Mouse (Mus musculus): ENCODE results near the gene St5. TPM values are rescaled to one million over a fixed set of nuclear protein-coding genes. Genes with fewer than 3 reads are reported as not detected.

St5 gene
- polyA plus RNA-seq (2015; fragmentation: Nextera tagmentation; extraction: Ambion mirVana) = 45.1 and 58.3 TPM in 2 replicates

GRCm38 (mm10) chr7:109703190-109704015 is at the start of gene St5, which contains the start of gene Akip1:
Gene St5, minus strand, starts transcription at chr7:109703605.
Gene Akip1, plus strand, starts transcription at chr7:109703690.
- peak within 1 kb of the TSS; percentile 68 for H3K4me3 ChIP-seq
- WGBS = 1% methylated on average over 61 of the region's 61 CpGs
- peak within 1 kb of the TSS; percentile 75 for H3K27ac ChIP-seq

GRCm38 (mm10) chr7:109752008-109752925 is 48.9 kb upstream of the St5 start, which contains the start of gene Tmem9b:
Gene Tmem9b, minus strand, starts transcription at chr7:109752875.
- Histone ChIP-seq H3K27me3 (no peaks in the 10 kb centered on the region), H3K9me3 (no peaks in the 10 kb centered on the region), H3K4me3 (peak within 1 kb of the TSS; percentile 89), H3K9ac (peak within 1 kb of the TSS; percentile 92), H3K36me3 (0 out of 2 replicates have a peak, but pooled peaks cover 6% of the 10 kb centered on the region), H3K27ac (peak within 1 kb of the TSS; percentile 83), H3K4me1 (peaks cover 9% of the 10 kb centered on the region), H3K4me2 (peak within 1 kb of the TSS; percentile 88)
- WGBS = under 1% methylated on average over 60 of the region's 74 CpGs
- peak; percentile 80 for ATAC-seq (ENCODE audit: insufficient number of reproducible peaks, insufficient read depth, low FRiP score, low TSS enrichment, low read depth)

More at GRCm38 (mm10) chr7:109703190-109704015, at the start of gene St5, which contains the start of gene Akip1:
- H3K4me1 ChIP-seq = peaks cover 25% of the 10 kb centered on the region
- H3K27me3 ChIP-seq = no peaks in the 10 kb centered on the region
- peak within 1 kb of the TSS; percentile 76 for H3K4me2 ChIP-seq
- no peaks in the 10 kb centered on the region for H3K36me3 ChIP-seq
- H3K9ac ChIP-seq = peak within 1 kb of the TSS; percentile 77
- ATAC-seq (ENCODE audit: insufficient number of reproducible peaks, insufficient read depth, low FRiP score, low TSS enrichment, low read depth) = peak; percentile 96
- H3K9me3 ChIP-seq = no peaks in the 10 kb centered on the region

DNA sequence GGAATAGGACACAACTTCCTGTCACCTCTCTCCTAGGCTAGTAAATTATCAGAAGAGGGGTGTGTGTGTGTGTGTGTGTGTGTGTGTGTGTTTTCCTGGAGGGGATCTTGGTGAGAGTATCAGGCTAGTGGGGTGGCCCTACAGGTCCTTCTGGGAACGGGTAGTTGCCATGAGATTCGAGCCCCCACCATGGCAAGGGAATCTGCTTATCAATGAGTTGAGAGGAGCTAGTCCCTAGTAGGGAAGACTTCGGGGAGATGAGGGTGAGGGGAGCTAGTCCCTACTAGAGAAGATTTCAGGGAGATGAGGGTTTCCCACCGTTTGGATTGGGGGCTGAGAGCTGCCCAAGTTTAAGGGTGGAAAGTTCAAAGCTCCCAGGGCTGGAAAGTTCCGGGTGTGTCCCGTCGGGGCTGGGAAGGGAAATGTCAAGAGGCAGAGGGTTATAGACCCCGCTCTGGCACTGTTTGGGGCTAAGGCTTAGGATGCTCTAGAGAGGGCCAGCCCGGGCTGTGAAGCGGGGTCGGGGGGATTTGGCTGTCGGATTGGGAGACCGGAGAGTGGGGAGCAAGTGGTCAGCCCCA is 48.1 kb upstream of the St5 start:
- Histone ChIP-seq H3K36me3 (peaks cover 7% of the 10 kb centered on the region; the same call in 1 of the 2 replicates), H3K4me1 (peaks cover 9% of the 10 kb centered on the region), H3K4me2 (peak overlapping the region; percentile 88), H3K9ac (peak overlapping the region; percentile 92), H3K4me3 (peak overlapping the region; percentile 89), H3K9me3 (no peaks in the 10 kb centered on the region), H3K27me3 (no peaks in the 10 kb centered on the region), H3K27ac (peak overlapping the region; percentile 83)
- 4% methylated on average over 13 of the region's 13 CpGs for WGBS
- peak; percentile 64 for ATAC-seq (ENCODE audit: insufficient number of reproducible peaks, insufficient read depth, low FRiP score, low TSS enrichment, low read depth)

DNA sequence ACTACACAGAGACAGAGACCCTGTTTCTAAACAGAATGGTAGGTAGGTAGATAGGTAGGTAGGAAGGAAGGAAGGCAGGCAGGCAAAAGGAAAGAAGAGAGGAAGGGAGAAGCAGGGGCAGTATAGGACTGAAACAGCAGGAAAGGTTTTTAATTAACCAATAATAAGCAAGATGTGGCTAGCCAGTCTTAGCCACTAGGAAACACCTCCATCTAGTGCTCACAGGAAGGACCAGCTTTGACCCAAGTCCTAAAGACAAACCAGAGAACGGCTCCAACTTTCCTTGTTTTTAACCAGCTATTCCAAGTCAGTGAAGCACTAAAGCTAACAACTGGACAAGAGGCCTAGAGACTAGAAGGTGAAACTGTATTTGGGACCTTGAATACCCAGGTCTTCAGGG is 44.3 kb upstream of the St5 start:
- no peak for ATAC-seq (ENCODE audit: insufficient number of reproducible peaks, insufficient read depth, low FRiP score, low TSS enrichment, low read depth)
- no peak overlapping the region for H3K4me3 ChIP-seq

DNA sequence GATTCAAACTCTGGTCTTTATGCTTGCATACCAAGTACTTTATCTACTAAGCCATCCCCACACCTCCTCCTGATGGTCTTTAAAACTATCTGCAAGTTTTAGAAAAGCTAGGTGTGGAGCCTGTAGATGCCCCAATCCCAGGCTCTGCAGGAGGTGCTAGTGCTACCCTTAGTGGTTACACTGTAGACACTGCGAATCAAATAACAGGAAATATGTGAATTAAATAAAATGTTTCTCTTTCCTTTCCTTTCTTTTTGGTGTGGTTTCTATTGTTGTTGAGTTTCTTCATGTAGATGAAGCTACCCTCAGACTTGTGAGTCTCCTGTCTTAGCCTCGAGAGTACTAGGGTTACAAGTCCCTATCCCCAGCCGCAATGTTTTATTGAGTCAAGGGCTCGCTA is 38.3 kb upstream of the St5 start:
- Histone ChIP-seq H3K9ac (no peak overlapping the region), H3K4me1 (no peaks in the 10 kb centered on the region; the same call in 1 of the 2 replicates), H3K27ac (no peak overlapping the region), H3K4me2 (no peak overlapping the region), H3K4me3 (no peak overlapping the region), H3K9me3 (no peaks in the 10 kb centered on the region), H3K36me3 (peaks cover 42% of the 10 kb centered on the region), H3K27me3 (no peaks in the 10 kb centered on the region)
- ATAC-seq (ENCODE audit: insufficient number of reproducible peaks, insufficient read depth, low FRiP score, low TSS enrichment, low read depth) = no peak
- WGBS = 89% methylated on average over 4 of the region's 4 CpGs

More for the DNA sequence above, 44.3 kb upstream of the St5 start:
- no peak overlapping the region for H3K9ac ChIP-seq
- no peak overlapping the region for H3K27ac ChIP-seq
- H3K4me2 ChIP-seq = no peak overlapping the region
- H3K4me1 ChIP-seq = peaks cover under 1% of the 10 kb centered on the region; the same call in 1 of the 2 replicates
- peaks cover 37% of the 10 kb centered on the region for H3K36me3 ChIP-seq
- H3K9me3 ChIP-seq = no peaks in the 10 kb centered on the region
- no peaks in the 10 kb centered on the region for H3K27me3 ChIP-seq
- 53% methylated on average over 1 of the region's 1 CpGs for WGBS

DNA sequence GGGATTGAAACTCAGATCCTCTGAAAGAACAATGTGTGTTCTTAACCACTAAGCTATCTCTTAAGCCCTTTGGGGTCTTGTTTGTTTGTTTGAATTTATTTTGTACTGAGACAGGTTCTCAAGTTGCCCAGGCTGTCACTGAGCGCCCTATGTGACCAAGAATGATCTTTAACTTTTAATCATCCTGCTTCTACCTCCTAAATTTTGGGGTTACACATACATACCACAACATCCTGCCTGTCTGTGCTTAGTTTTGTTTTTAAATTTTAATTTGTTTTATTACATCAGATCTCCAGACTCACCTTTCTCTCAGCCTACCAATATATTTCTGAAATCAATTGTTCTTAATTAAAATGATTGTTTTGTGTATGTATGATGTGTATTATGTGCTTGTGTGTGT is 37.7 kb upstream of the St5 start:
- ATAC-seq (ENCODE audit: insufficient number of reproducible peaks, insufficient read depth, low FRiP score, low TSS enrichment, low read depth) = no peak
- no peaks in the 10 kb centered on the region for H3K9me3 ChIP-seq
- no peaks in the 10 kb centered on the region for H3K27me3 ChIP-seq
- no peak overlapping the region for H3K4me2 ChIP-seq
- H3K27ac ChIP-seq = peak overlapping the region; percentile 2; the same call in 1 of the 2 replicates
- H3K4me1 ChIP-seq = no peaks in the 10 kb centered on the region; the same call in 1 of the 2 replicates
- peaks cover 43% of the 10 kb centered on the region for H3K36me3 ChIP-seq
- 83% methylated on average over 1 of the region's 1 CpGs for WGBS
- H3K4me3 ChIP-seq = no peak overlapping the region
- H3K9ac ChIP-seq = no peak overlapping the region

DNA sequence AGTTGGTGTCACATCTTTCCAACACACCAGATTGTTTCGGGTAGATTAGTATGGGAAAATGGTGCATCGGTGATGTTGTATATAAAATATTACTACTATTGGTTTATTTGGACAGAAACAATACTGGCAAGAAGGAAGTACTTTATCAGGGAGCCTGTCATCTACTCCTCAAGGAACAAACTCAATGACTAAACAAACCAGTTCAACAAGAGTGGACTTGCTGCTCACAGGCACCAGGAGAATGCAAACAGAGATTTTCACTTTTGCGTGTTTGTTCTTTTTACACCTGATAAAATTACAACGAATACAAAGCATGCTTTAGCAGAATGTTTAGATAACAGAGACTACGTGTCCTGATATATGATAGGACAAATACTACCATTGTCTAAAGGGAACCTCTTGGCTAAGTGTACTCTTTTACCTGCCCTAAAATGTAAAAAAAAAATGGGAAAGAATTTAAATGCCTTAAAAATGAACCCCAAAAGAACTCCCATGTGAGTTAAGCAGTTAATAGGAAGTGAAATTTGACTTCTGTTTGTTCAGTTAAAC is 36.5 kb upstream of the St5 start:
- 70% methylated on average over 5 of the region's 5 CpGs for whole genome bisulfite sequencing
- ATAC-seq (ENCODE audit: insufficient number of reproducible peaks, insufficient read depth, low FRiP score, low TSS enrichment, low read depth) = no peak
- peaks cover 44% of the 10 kb centered on the region for H3K36me3 ChIP-seq

GRCm38 (mm10) chr7:109734806-109735205 is 31.4 kb upstream of the St5 start:
- Histone ChIP-seq H3K4me1 (peaks cover 13% of the 10 kb centered on the region), H3K4me2 (no peak overlapping the region), H3K27me3 (no peaks in the 10 kb centered on the region), H3K27ac (no peak overlapping the region), H3K36me3 (peaks cover 30% of the 10 kb centered on the region), H3K4me3 (no peak overlapping the region), H3K9ac (no peak overlapping the region), H3K9me3 (no peaks in the 10 kb centered on the region)
- no peak for ATAC-seq (ENCODE audit: insufficient number of reproducible peaks, insufficient read depth, low FRiP score, low TSS enrichment, low read depth)
- 85% methylated on average over 4 of the region's 4 CpGs for WGBS

More for the DNA sequence above, 36.5 kb upstream of the St5 start:
- H3K4me2 ChIP-seq = no peak overlapping the region
- H3K27ac ChIP-seq = no peak overlapping the region
- H3K27me3 ChIP-seq = no peaks in the 10 kb centered on the region
- no peak overlapping the region for H3K9ac ChIP-seq
- H3K9me3 ChIP-seq = no peaks in the 10 kb centered on the region
- no peak overlapping the region for H3K4me3 ChIP-seq
- H3K4me1 ChIP-seq = no peaks in the 10 kb centered on the region; the same call in 1 of the 2 replicates

GRCm38 (mm10) chr7:109731626-109732025 is 28.2 kb upstream of the St5 start, which contains the start of gene Ascl3:
Gene Ascl3, minus strand, starts transcription at chr7:109731726.
- H3K27ac ChIP-seq = no peak within 1 kb of the TSS
- WGBS = 65% methylated on average over 5 of the region's 5 CpGs

GRCm38 (mm10) chr7:109723697-109724096 is 20.3 kb upstream of the St5 start, which contains the start of gene BC051019:
Gene BC051019, minus strand, starts transcription at chr7:109723850.
- no peaks in the 10 kb centered on the region for H3K27me3 ChIP-seq
- H3K27ac ChIP-seq = no peak within 1 kb of the TSS
- no peak within 1 kb of the TSS for H3K4me2 ChIP-seq
- H3K36me3 ChIP-seq = no peaks in the 10 kb centered on the region
- no peaks in the 10 kb centered on the region for H3K9me3 ChIP-seq
- no peaks in the 10 kb centered on the region for H3K4me1 ChIP-seq
- H3K4me3 ChIP-seq = no peak within 1 kb of the TSS
- H3K9ac ChIP-seq = no peak within 1 kb of the TSS
- ATAC-seq (ENCODE audit: insufficient number of reproducible peaks, insufficient read depth, low FRiP score, low TSS enrichment, low read depth) = no peak
- 94% methylated on average over 5 of the region's 5 CpGs for WGBS

More at GRCm38 (mm10) chr7:109731626-109732025, 28.2 kb upstream of the St5 start, which contains the start of gene Ascl3:
- Histone ChIP-seq H3K4me1 (peaks cover 13% of the 10 kb centered on the region), H3K4me2 (no peak within 1 kb of the TSS), H3K36me3 (peaks cover 19% of the 10 kb centered on the region), H3K27me3 (no peaks in the 10 kb centered on the region), H3K9me3 (no peaks in the 10 kb centered on the region), H3K9ac (no peak within 1 kb of the TSS), H3K4me3 (no peak within 1 kb of the TSS)
- ATAC-seq (ENCODE audit: insufficient number of reproducible peaks, insufficient read depth, low FRiP score, low TSS enrichment, low read depth) = no peak

All from embryonic facial prominence, embryonic 13.5 days (tissue).